Mouse (Mus musculus): Measurements from ENCODE around the gene Brinp3. TPM values are rescaled to one million over a fixed set of nuclear protein-coding genes. Genes with fewer than 3 reads are reported as not detected.

Brinp3 gene
- polyA plus RNA-seq, 1 experiment = 28.1 TPM

DNA sequence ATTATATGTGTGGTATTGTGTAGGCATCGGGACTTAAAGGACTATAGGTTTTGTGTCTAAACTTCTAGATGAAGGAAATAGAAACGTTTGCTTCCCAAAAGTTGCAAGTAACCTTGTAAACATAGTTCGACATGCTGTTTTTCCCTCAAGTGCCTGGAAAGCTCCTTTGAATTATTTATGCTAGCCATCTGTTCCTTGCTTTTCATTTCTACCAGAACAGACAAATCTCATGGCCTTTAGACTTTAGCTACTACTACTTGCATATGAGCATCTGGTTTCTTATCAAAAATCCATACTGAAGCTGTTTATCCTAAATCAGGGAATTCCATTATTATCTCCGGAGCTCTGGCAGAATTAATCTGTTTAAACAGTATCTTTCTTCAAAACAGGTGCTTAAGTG lies 288.7 kb downstream of the Brinp3 start:
- Histone ChIP-seq H3K4me3 (ENCODE audit: insufficient read depth, low read length) (no peak overlapping the region), H3K27ac (ENCODE audit: insufficient read depth, low read length) (no peak overlapping the region), H3K4me1 (ENCODE audit: control insufficient read depth, insufficient read depth, low read length) (no peaks in the 10 kb centered on the region)
- TF ChIP-seq POLR2A (IDR thresholded peaks at IDR 0.05; ENCODE audit: extremely low read depth, insufficient read depth, low read length) = no peak
- TF ChIP-seq CTCF (IDR thresholded peaks at IDR 0.05; ENCODE audit: extremely low read depth, insufficient read depth, low read length) = no peak

DNA sequence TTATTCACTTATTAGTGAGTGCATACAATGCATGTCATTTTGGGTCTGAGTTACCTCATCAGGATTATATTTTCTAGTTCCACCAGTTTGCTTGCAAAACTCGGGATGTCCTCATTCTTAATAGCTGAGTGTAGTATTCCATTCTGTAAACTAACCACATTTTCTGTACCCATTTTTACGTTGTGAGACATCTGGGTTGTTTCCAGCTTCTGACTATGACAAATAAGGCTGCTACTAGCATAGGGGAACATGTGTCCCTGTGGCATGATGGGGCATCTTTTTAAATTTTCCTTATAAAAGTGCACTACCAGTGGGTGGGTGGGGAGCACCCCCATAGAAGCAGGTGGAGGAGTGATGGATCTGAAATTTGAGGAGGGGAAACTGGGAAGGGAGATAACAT lies 292.7 kb downstream of the Brinp3 start:
- TF ChIP-seq CTCF (IDR thresholded peaks at IDR 0.05; ENCODE audit: extremely low read depth, insufficient read depth, low read length) = no peak
- TF ChIP-seq POLR2A (IDR thresholded peaks at IDR 0.05; ENCODE audit: extremely low read depth, insufficient read depth, low read length) = no peak
- H3K27ac ChIP-seq (ENCODE audit: insufficient read depth, low read length) = no peak overlapping the region

DNA sequence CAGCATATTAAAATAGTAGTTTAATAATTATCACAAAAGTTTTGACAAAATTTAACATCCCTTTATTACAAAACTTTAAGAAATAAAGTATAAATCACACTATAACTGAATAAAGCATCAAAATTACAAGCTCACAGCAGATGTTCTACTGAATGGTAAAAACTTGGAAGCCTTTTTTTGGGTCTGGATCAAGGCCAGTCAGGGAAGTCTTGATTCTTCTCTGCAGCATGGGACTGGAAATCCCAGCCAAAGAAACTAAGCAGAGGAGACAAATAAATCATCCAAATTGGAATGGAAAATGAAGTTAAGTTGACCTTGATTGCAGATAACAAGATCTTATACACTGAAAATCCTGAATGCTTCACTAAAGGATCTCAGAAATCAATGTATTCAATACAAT lies 298.3 kb downstream of the Brinp3 start:
- no peak overlapping the region for H3K27ac ChIP-seq (ENCODE audit: insufficient read depth, low read length)
- TF ChIP-seq CTCF (IDR thresholded peaks at IDR 0.05; ENCODE audit: extremely low read depth, insufficient read depth, low read length) = no peak
- no peak for TF ChIP-seq POLR2A (IDR thresholded peaks at IDR 0.05; ENCODE audit: extremely low read depth, insufficient read depth, low read length)
- H3K4me3 ChIP-seq (ENCODE audit: insufficient read depth, low read length) = no peak overlapping the region

More for the DNA sequence above, 292.7 kb downstream of the Brinp3 start:
- Histone ChIP-seq H3K4me1 (ENCODE audit: control insufficient read depth, insufficient read depth, low read length) (no peaks in the 10 kb centered on the region), H3K4me3 (ENCODE audit: insufficient read depth, low read length) (no peak overlapping the region)

DNA sequence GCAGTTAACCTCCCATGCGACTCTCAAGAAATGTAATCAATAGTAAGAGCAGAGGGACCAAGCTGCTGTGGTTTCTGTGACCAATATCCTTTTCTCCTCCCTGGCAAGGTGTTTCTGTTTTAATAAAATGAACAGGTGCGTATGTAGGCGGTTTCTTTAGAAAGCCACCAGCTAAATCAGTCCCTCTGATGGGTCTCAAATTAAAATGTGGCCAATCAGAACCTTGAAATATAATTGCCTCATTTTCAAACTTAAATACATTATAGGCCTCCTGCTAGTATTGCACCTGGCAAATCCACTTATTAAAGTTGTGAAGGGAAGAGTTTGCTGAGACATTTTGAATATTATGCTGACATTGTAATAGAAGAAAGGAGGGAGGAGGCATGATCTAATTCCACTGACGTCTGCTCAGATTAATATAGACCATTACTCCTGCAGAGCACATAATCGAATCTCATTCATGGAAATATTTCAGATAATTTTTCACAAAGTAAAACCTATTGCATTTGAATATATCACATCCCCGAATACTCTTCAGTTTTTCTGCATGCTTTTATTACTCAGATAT lies 305.5 kb downstream of the Brinp3 start:
- Histone ChIP-seq H3K4me1 (ENCODE audit: control insufficient read depth, insufficient read depth, low read length) (no peaks in the 10 kb centered on the region), H3K4me3 (ENCODE audit: insufficient read depth, low read length) (no peak overlapping the region), H3K27ac (ENCODE audit: insufficient read depth, low read length) (no peak overlapping the region)
- TF ChIP-seq POLR2A (IDR thresholded peaks at IDR 0.05; ENCODE audit: extremely low read depth, insufficient read depth, low read length) (no peak), CTCF (IDR thresholded peaks at IDR 0.05; ENCODE audit: extremely low read depth, insufficient read depth, low read length) (no peak)

More for the DNA sequence above, 298.3 kb downstream of the Brinp3 start:
- no peaks in the 10 kb centered on the region for H3K4me1 ChIP-seq (ENCODE audit: control insufficient read depth, insufficient read depth, low read length)

DNA sequence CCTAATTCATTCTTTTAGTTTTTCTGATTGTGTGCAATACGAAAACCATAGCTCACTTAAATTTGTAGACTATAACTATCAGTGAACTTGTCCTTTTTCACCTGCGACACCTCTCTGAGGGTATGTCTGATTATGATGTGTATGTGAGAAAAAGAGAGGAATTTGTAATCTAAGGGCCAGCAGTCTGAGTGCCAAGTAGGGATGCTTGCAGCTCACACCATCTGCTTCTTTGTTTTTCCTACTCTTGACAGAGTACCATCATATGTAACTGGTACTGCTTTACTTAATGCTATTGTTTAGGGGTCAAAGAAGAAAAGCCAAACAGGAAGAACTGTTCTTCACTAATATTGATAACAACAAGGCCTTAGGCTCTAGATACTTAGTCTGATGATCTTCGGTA lies 307.3 kb downstream of the Brinp3 start:
- Histone ChIP-seq H3K4me1 (ENCODE audit: control insufficient read depth, insufficient read depth, low read length) (no peaks in the 10 kb centered on the region), H3K4me3 (ENCODE audit: insufficient read depth, low read length) (no peak overlapping the region)
- TF ChIP-seq POLR2A (IDR thresholded peaks at IDR 0.05; ENCODE audit: extremely low read depth, insufficient read depth, low read length) = no peak
- no peak for TF ChIP-seq CTCF (IDR thresholded peaks at IDR 0.05; ENCODE audit: extremely low read depth, insufficient read depth, low read length)

DNA sequence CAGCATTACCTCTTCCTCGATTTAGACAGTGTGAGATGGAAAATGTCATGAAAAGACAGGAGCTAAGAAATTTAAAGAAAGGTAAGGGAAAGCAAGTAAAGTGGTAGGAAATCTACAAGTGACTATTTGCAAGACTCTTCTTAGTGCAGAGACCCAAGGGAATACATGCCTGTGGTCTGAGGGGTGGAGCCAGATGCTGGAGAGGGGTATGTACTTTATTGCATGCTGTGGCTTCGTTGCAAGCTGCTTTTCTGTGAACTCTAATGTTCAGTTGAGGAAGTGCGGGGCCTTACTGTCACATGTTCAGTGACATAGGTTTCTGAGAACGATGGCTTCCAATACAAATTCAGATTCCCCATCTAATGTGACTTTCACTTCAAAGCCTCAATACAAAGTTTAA lies 313.2 kb downstream of the Brinp3 start:
- Histone ChIP-seq H3K27ac (ENCODE audit: insufficient read depth, low read length) (no peak overlapping the region; the same call in 1 of the 2 replicates), H3K4me1 (ENCODE audit: control insufficient read depth, insufficient read depth, low read length) (0 out of 2 replicates have a peak, but pooled peaks cover 2% of the 10 kb centered on the region), H3K4me3 (ENCODE audit: insufficient read depth, low read length) (no peak overlapping the region)
- TF ChIP-seq POLR2A (IDR thresholded peaks at IDR 0.05; ENCODE audit: extremely low read depth, insufficient read depth, low read length) = no peak

More for the DNA sequence above, 307.3 kb downstream of the Brinp3 start:
- H3K27ac ChIP-seq (ENCODE audit: insufficient read depth, low read length) = no peak overlapping the region

DNA sequence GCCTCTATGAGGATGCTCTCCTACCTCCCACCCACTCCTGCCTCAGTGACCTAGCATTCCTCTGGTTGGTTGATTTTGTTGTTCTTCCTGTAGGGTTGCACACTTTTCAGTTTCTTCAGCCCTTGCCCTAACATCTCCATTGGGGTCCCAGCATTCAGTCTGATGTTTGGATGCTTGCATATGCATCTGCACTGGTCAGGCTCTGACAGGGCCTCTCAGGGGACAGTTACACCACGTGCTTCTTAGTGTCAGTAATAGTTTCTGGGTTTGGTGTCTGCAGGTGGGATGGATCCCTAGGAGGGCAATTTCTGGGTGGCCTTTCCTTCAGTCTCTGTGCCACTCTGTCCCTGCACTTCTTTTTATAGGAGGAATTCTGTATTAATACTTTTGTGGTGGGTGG lies 339.3 kb downstream of the Brinp3 start:
- Histone ChIP-seq H3K27ac (ENCODE audit: insufficient read depth, low read length) (no peak overlapping the region), H3K4me1 (ENCODE audit: control insufficient read depth, insufficient read depth, low read length) (no peaks in the 10 kb centered on the region), H3K4me3 (ENCODE audit: insufficient read depth, low read length) (no peak overlapping the region)
- TF ChIP-seq CTCF (IDR thresholded peaks at IDR 0.05; ENCODE audit: extremely low read depth, insufficient read depth, low read length) = no peak
- TF ChIP-seq POLR2A (IDR thresholded peaks at IDR 0.05; ENCODE audit: extremely low read depth, insufficient read depth, low read length) = no peak

DNA sequence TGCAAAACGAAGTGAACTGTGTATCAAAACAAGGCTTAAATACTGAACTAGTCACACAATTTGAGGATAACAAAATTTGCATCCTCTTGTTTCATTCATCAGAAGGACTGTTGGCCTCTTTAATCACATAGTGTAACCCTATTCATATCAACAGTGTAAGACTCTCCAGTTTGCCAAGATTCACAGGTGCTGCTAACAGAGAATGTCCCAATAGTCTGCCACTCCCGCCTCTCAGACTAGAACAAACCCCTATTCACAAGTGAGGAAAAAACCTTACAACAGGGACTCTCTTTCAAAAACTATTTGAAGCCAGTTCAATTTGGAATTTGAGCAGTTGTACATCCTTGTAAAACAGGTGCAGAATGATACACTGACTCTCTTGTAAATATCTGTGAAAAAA lies 349.5 kb downstream of the Brinp3 start:
- no peak overlapping the region for H3K4me3 ChIP-seq (ENCODE audit: insufficient read depth, low read length)
- H3K4me1 ChIP-seq (ENCODE audit: control insufficient read depth, insufficient read depth, low read length) = no peaks in the 10 kb centered on the region
- TF ChIP-seq CTCF (IDR thresholded peaks at IDR 0.05; ENCODE audit: extremely low read depth, insufficient read depth, low read length) (no peak), POLR2A (IDR thresholded peaks at IDR 0.05; ENCODE audit: extremely low read depth, insufficient read depth, low read length) (no peak)

DNA sequence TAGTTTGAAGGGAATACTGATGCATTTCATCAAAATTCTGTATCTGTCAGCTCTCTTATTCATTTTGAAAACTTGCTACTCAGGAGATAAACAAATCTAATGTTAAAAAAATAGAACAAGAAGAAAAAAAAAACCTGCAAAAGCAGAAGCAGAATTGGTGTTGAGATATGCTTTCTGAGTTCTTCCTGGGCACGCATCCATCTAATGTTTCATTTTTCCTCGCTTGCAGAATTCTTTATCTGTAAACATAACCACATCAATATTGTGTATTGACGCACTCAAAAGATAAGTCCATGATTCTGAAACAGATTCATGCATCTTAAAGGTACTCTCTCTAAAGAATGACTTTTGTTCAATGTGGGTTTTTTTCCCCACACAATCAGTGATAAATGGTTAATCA lies 354.3 kb downstream of the Brinp3 start:
- Histone ChIP-seq H3K27ac (ENCODE audit: insufficient read depth, low read length) (no peak overlapping the region), H3K4me1 (ENCODE audit: control insufficient read depth, insufficient read depth, low read length) (no peaks in the 10 kb centered on the region), H3K4me3 (ENCODE audit: insufficient read depth, low read length) (no peak overlapping the region)
- TF ChIP-seq POLR2A (IDR thresholded peaks at IDR 0.05; ENCODE audit: extremely low read depth, insufficient read depth, low read length) = no peak
- no peak for TF ChIP-seq CTCF (IDR thresholded peaks at IDR 0.05; ENCODE audit: extremely low read depth, insufficient read depth, low read length)

More for the DNA sequence above, 349.5 kb downstream of the Brinp3 start:
- no peak overlapping the region for H3K27ac ChIP-seq (ENCODE audit: insufficient read depth, low read length)

DNA sequence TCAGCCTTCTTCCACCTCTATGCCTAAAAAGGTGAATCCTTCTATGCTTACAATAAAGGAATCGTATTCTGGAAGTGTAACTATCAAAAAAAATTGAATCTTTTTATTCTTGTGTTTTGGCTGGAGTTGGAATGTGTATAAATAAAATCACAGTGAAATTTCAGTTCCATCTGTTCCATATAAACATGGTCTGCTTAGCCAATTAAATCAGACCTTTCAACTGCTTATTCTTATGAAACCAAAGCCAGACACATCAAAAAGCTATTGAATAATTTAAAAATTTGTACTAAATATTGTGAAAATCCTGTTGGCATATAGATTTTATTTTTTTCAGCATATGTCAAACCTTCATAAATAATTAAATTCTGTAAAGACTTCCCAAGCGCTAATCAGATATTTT lies 355.6 kb downstream of the Brinp3 start:
- no peak overlapping the region for H3K4me3 ChIP-seq (ENCODE audit: insufficient read depth, low read length)
- TF ChIP-seq CTCF (IDR thresholded peaks at IDR 0.05; ENCODE audit: extremely low read depth, insufficient read depth, low read length) (no peak), POLR2A (IDR thresholded peaks at IDR 0.05; ENCODE audit: extremely low read depth, insufficient read depth, low read length) (no peak)
- no peaks in the 10 kb centered on the region for H3K4me1 ChIP-seq (ENCODE audit: control insufficient read depth, insufficient read depth, low read length)
- H3K27ac ChIP-seq (ENCODE audit: insufficient read depth, low read length) = no peak overlapping the region

All from cortical plate, adult 2 months (tissue).